Mouse (Mus musculus): ENCODE results near the gene Pakap.

Gene Pakap

GRCm38 (mm10) chr4:57915216-57915965 lies 347.4 kb downstream of the Pakap start:
- DNase-seq (ENCODE audit: low spot score in 2 of 2): peak in 1 of 2 experiments; percentile 10

- DNase-seq (ENCODE audit: low spot score in 2 of 2): no peak
Measured at GRCm38 (mm10) chr4:57916201-57916661, 348.3 kb downstream of the Pakap start, which contains the start of gene D630039A03Rik. Gene D630039A03Rik (minus strand): TSS chr4:57916297.

GRCm38 (mm10) chr4:57916711-57917110 lies 348.7 kb downstream of the Pakap start:
- no peak for DNase-seq (ENCODE audit: low spot score in 2 of 2)

- DNase-seq (ENCODE audit: low spot score in 2 of 2): no peak
Measured at GRCm38 (mm10) chr4:57919494-57920423, 351.8 kb downstream of the Pakap start.

GRCm38 (mm10) chr4:57920522-57920921 lies 352.5 kb downstream of the Pakap start:
- no peak for DNase-seq (ENCODE audit: low spot score in 2 of 2)

GRCm38 (mm10) chr4:57922171-57922570 lies 354.2 kb downstream of the Pakap start:
- DNase-seq (ENCODE audit: low spot score in 2 of 2): no peak

- DNase-seq (ENCODE audit: low spot score in 2 of 2): no peak
Measured at GRCm38 (mm10) chr4:57924556-57925071, 356.6 kb downstream of the Pakap start.

GRCm38 (mm10) chr4:57927464-57928205 lies 359.7 kb downstream of the Pakap start:
- DNase-seq (ENCODE audit: low spot score in 2 of 2): no peak

- DNase-seq (ENCODE audit: low spot score in 2 of 2): no peak
Measured at GRCm38 (mm10) chr4:57930559-57931170, 362.7 kb downstream of the Pakap start.

- DNase-seq (ENCODE audit: low spot score in 2 of 2): no peak
Measured at GRCm38 (mm10) chr4:57934181-57934580, 366.2 kb downstream of the Pakap start.

- DNase-seq (ENCODE audit: low spot score in 2 of 2): no peak
Measured at GRCm38 (mm10) chr4:57937292-57937691, 369.3 kb downstream of the Pakap start.

GRCm38 (mm10) chr4:57940631-57941030 lies 372.7 kb downstream of the Pakap start:
- DNase-seq (ENCODE audit: low spot score in 2 of 2): no peak

- no peak for DNase-seq (ENCODE audit: low spot score in 2 of 2)
Measured at GRCm38 (mm10) chr4:57942892-57943291, 374.9 kb downstream of the Pakap start.

Measured in frontal cortex, postnatal 14 days (tissue).